Mouse (Mus musculus): Measurements from ENCODE around the gene Slc7a7.

Gene Slc7a7

GRCm38 (mm10) chr14:54328548-54328947 lies 89.0 kb downstream of the Slc7a7 start:
- no peak for DNase-seq (ENCODE audit: low read depth, low spot score)

- no peak for DNase-seq (ENCODE audit: low read depth, low spot score)
Measured at GRCm38 (mm10) chr14:54324486-54324885, 93.1 kb downstream of the Slc7a7 start.

- DNase-seq (ENCODE audit: low read depth, low spot score) = peak; percentile 1
Measured at GRCm38 (mm10) chr14:54321556-54322376, 95.8 kb downstream of the Slc7a7 start.
